Mouse (Mus musculus): ENCODE measurements around the gene Tigit. TPM values are rescaled to one million over a fixed set of nuclear protein-coding genes. Genes with fewer than 3 reads are reported as not detected.

Gene Tigit
- polyA plus RNA-seq, 1 experiment from 2014 or later: 0.36 TPM

MicroRNA genes within 50 kb of the gene (microRNA counts, 519-probe panel; counts per million panel counts)
- microRNA mmu-miR-568: not detected

Small RNA genes within 50 kb of the gene (microRNA-seq; reads per million reads assigned to microRNA genes)
- not detected for gene Mir568 (ENCODE audit: borderline number of aligned reads)

Other genes with a start within 250 kb of the Tigit start
- gene Drd3, start 89.9 kb upstream of the Tigit start, polyA plus RNA-seq (2015; fragmentation: Nextera tagmentation; extraction: Ambion mirVana): not detected in 2 replicates
- gene Ccdc191, start 225.7 kb upstream of the Tigit start, polyA plus RNA-seq (2015; fragmentation: Nextera tagmentation; extraction: Ambion mirVana): 15.9 and 16.5 TPM in 2 replicates